Mouse (Mus musculus) heart, postnatal 0 days (tissue): ENCODE data around the gene Zc3h18.

Source experiments
- CTCF ChIP-seq: IDR thresholded peaks from 2 replicates; pipeline ENCODE4 v1.5.1; 2016; ENCODE audit warnings: antibody characterized with exemption, control low read depth, low read depth
- EP300 ChIP-seq: IDR thresholded peaks from 2 replicates; pipeline ENCODE4 v1.6.1; 2016; ENCODE audit warnings: antibody characterized with exemption, low read depth

GRCm38 (mm10) chr8:122345181-122346095, 31.0 kb upstream of the Zc3h18 start:
- no peak for TF ChIP-seq EP300
- TF ChIP-seq CTCF: no peak
